Mouse (Mus musculus): ENCODE measurements around the gene Tmppe. TPM values are rescaled to one million over a fixed set of nuclear protein-coding genes. Genes with fewer than 3 reads are reported as not detected.

The Tmppe gene
- total RNA-seq, 2 experiments from 2014 or later, result 3.0 to 4.2 TPM

- no peak for DNase-seq
Observed at GRCm38 (mm10) chr9:114443351-114443750, 42.4 kb downstream of the Tmppe start.

GRCm38 (mm10) chr9:114446887-114447286 lies 46.0 kb downstream of the Tmppe start:
- DNase-seq, result no peak

GRCm38 (mm10) chr9:114448700-114449099 lies 47.8 kb downstream of the Tmppe start:
- no peak for DNase-seq

- DNase-seq, result no peak
Observed at GRCm38 (mm10) chr9:114449120-114449754, 48.3 kb downstream of the Tmppe start.

- no peak for DNase-seq
Observed at GRCm38 (mm10) chr9:114451615-114452014, 50.7 kb downstream of the Tmppe start.

- DNase-seq, result no peak
Observed at GRCm38 (mm10) chr9:114452418-114452817, 51.5 kb downstream of the Tmppe start.

- no peak for DNase-seq
Observed at GRCm38 (mm10) chr9:114455420-114455819, 54.5 kb downstream of the Tmppe start.

Other genes starting within 250 kb of the Tmppe start
- gene Bcl2a1c, start 71.0 kb upstream of the Tmppe start, total RNA-seq (2021), result not detected
- 10 to 100 TPM; 68.2 to 81.9 TPM for gene Crtap, start 10.4 kb upstream of the Tmppe start, total RNA-seq (2021)
- 10 to 100 TPM; 13.2 to 18.9 TPM for gene Glb1, start within 50 bp of the Tmppe start, total RNA-seq (2021)
- gene Ccr4, start 103.8 kb downstream of the Tmppe start, total RNA-seq (2021), result not detected
- gene C130032M10Rik, start 114.6 kb downstream of the Tmppe start, total RNA-seq (2021), result not detected
- gene Trim71, start 163.3 kb downstream of the Tmppe start, total RNA-seq (2021), result under 1 TPM in 1 of 2 experiments, not detected in 1; 0.02 TPM
- gene Cnot10, start 239.1 kb downstream of the Tmppe start, total RNA-seq (2021), result 10 to 100 TPM; 18.8 to 22.9 TPM

All from gastrocnemius, postnatal 10 days (tissue).